Mouse (Mus musculus) ES-E14 (cell line): ENCODE results near the gene Rfxap.

ENCODE experiments used
- HCFC1 ChIP-seq: IDR thresholded peaks from 2 replicates; pipeline ENCODE4 v1.6.1; 2012; ENCODE audit warnings: low read length, inconsistent platforms, borderline replicate concordance; ENCODE audit not compliant: insufficient read depth
- MAFK ChIP-seq: IDR thresholded peaks from 2 replicates; pipeline ENCODE4 v1.6.1; 2014; ENCODE audit warnings: mild to moderate bottlenecking, low read depth, low read length, inconsistent platforms; ENCODE audit not compliant: insufficient read depth
- ZNF384 ChIP-seq: IDR thresholded peaks from 2 replicates; pipeline ENCODE4 v1.6.1; 2012; ENCODE audit warnings: low read depth, low read length, inconsistent platforms

DNA sequence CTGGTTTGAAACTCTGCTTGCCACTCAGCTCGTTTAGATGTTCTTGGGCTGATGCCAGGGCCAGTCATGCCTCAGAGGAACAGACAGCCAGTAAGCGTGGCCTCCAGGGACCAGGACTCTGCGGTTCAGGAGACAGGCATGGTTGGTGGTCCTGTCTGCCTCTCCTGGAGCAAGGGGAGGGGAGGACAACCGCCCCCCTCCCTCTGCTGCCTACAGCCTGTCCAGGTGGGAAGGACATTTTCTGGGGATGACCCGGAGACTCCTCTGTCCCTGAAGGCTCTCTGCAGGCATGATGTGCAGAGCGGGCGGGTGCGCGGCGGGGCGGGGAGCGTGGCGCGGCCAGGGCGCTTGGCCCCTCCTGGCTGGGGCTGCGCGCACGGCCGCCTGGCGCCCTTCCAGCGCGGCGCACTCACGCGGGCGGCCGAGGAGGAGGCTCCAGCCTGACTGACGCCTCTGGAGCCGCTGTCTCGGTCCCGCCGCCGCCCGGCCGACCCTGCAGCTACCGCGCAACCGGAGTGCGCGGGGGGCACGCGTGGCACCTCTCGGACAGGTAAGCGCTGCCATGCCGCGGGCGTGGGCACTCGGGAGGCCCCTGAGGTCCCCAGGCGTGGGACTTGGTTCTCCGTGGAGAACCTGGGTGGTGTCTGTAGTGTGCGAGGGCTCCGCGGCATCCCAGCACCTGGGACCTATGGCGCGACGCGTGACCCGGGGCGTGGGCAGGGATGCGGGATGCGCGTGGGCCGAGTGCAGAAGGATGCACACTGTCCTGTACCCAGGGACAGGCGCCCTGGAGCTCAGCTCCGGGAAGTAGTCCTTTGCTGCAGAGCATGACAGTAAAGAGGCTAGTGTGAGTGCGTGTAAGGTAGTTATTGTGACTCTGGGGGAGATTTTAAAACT, 52.2 kb downstream of the Rfxap start, which contains the start of gene Smad9:
- no peak for TF ChIP-seq MAFK
- no peak for TF ChIP-seq ZNF384
- TF ChIP-seq HCFC1: no peak
